ENCODE assay signal across 14 mouse cellular contexts in genomic region chr17:5101887-5102286, GRCm38 (mm10).
DNase-seq lines count a peak whose midpoint lies in the region; ATAC-seq and TF ChIP-seq lines count a peak whose summit lies in the region.
"Had no signal": no experiment of that assay in that cellular context is flagged by ENCODE, and none has a peak within 500 bp of the region (broad histone marks: within the 10 kb centered on the region; RNA-seq: fewer than 3 reads in every experiment).

No protein-coding gene starts in this region.

- TF ChIP-seq POLR2A in kidney, adult 2 months (IDR thresholded peaks at IDR 0.05; ENCODE audit: low read depth, low read length), result no peak

- intact Hi-C loops in gastrocnemius, adult 2 months (cut with DNase I), result loop anchor here (5.0 kb wide), 1 partner anchor 75 kb away; no protein-coding TSS in a partner anchor

- H3K4me2 ChIP-seq in hindbrain, embryonic 13.5 days, result no peak overlapping the region
- H3K4me2 ChIP-seq: limb, embryonic 12.5 days; neural tube, embryonic 12.5 days had no signal

- no peak for ATAC-seq in megakaryocyte, adult 5-6 weeks (ENCODE audit: poor library complexity, severe bottlenecking)
- no peak for ATAC-seq in hindbrain, embryonic 13.5 days (ENCODE audit: low FRiP score)

- H3K27ac ChIP-seq in gastrocnemius, adult 2 months, result peak overlapping the region; percentile 16; the same call in 1 of the 2 replicates
- H3K27ac ChIP-seq in hindbrain, embryonic 13.5 days, result peak overlapping the region; percentile 58
- H3K27ac ChIP-seq in kidney, adult 2 months (ENCODE audit: insufficient read depth, low read depth, low read length), result no peak overlapping the region
- H3K27ac ChIP-seq: limb, embryonic 12.5 days; neural tube, embryonic 12.5 days had no signal

- H3K4me3 ChIP-seq in gastrocnemius, adult 2 months, result no peak overlapping the region
- H3K4me3 ChIP-seq in megakaryocyte, embryonic 14.5 days (replicated peaks), result peak overlapping the region; percentile 35
- no peak overlapping the region for H3K4me3 ChIP-seq in hindbrain, embryonic 13.5 days
- H3K4me3 ChIP-seq in kidney, adult 2 months (ENCODE audit: insufficient read depth, low read depth, low read length), result no peak overlapping the region
- H3K4me3 ChIP-seq: limb, embryonic 12.5 days; neural tube, embryonic 12.5 days had no signal

- DNase-seq in gastrocnemius, adult 2 months, result no peak
- no peak for DNase-seq in gastrocnemius, adult 18-20 months (ENCODE audit: low spot score)
- peak; percentile 73 for DNase-seq in lung, postnatal 36 days
- no peak for DNase-seq in adrenal gland, adult 18-20 months (ENCODE audit: low spot score in 2 of 2)
- DNase-seq in kidney, adult 2 months, result no peak
- DNase-seq: adrenal gland, adult 2 months; heart, postnatal 36 days; kidney, adult 9 months; right cerebral cortex, postnatal 14 days had no signal

- H3K9me3 ChIP-seq in megakaryocyte, embryonic 14.5 days, result no peaks in the 10 kb centered on the region
- no peaks in the 10 kb centered on the region for H3K9me3 ChIP-seq in hindbrain, embryonic 13.5 days
- H3K9me3 ChIP-seq: limb, embryonic 12.5 days; neural tube, embryonic 12.5 days had no signal

- H3K9ac ChIP-seq in hindbrain, embryonic 13.5 days, result peak overlapping the region; percentile 39; the same call in 1 of the 2 replicates
- H3K9ac ChIP-seq: limb, embryonic 12.5 days; neural tube, embryonic 12.5 days had no signal

- peaks cover 12% of the 10 kb centered on the region for H3K27me3 ChIP-seq in megakaryocyte, embryonic 14.5 days (replicated peaks)
- no peaks in the 10 kb centered on the region for H3K27me3 ChIP-seq in hindbrain, embryonic 13.5 days
- H3K27me3 ChIP-seq in kidney, adult 2 months (replicated peaks; ENCODE audit: control insufficient read depth, insufficient read depth, low read length), result no peaks in the 10 kb centered on the region
- H3K27me3 ChIP-seq: limb, embryonic 12.5 days; neural tube, embryonic 12.5 days had no signal

- peaks cover 84% of the 10 kb centered on the region for H3K4me1 ChIP-seq in megakaryocyte, embryonic 14.5 days
- peaks cover 72% of the 10 kb centered on the region for H3K4me1 ChIP-seq in hindbrain, embryonic 13.5 days (replicated peaks)
- peaks cover 26% of the 10 kb centered on the region for H3K4me1 ChIP-seq in kidney, adult 2 months (ENCODE audit: control insufficient read depth, insufficient read depth, low read length)

- peaks cover 41% of the 10 kb centered on the region for H3K36me3 ChIP-seq in megakaryocyte, embryonic 14.5 days (replicated peaks; ENCODE audit: low read length)
- H3K36me3 ChIP-seq in hindbrain, embryonic 13.5 days, result no peaks in the 10 kb centered on the region; the same call in 1 of the 2 replicates
- H3K36me3 ChIP-seq in kidney, adult 2 months (ENCODE audit: control insufficient read depth, insufficient read depth, low read length), result no peaks in the 10 kb centered on the region
- H3K36me3 ChIP-seq: neural tube, embryonic 12.5 days had no signal

- WGBS in hindbrain, embryonic 13.5 days, result 31% methylated on average over 2 of the region's 2 CpGs
- WGBS in kidney, adult 2 months, result 65% methylated on average over 2 of the region's 2 CpGs

- no peak for TF ChIP-seq CTCF in gastrocnemius, adult 2 months (IDR thresholded peaks at IDR 0.05)
- no peak for TF ChIP-seq CTCF in kidney, adult 2 months (conservative IDR thresholded peaks at IDR 0.05; ENCODE audit: insufficient read depth, insufficient read length, low read depth, low read length)
